Mouse (Mus musculus) stomach, embryonic 14.5 days (tissue): ENCODE data around the gene Xkr8. TPM values are rescaled to one million over a fixed set of nuclear protein-coding genes. Genes with fewer than 3 reads are reported as not detected.

Experiments used
- ATAC-seq: fragments of 200-750 bp; cut with Nextera tagmentation; 2 replicates; pipeline ENCODE4 v1.8.0; 2017; ENCODE audit warnings: low read depth, moderate TSS enrichment; ENCODE audit not compliant: insufficient number of reproducible peaks, insufficient read depth, low FRiP score
- H3K27ac ChIP-seq: fragments of 300-500 bp; sonication (generic); 2 replicates; pipeline ENCODE4 v1.5.1; 2014; ENCODE audit warnings: mild to moderate bottlenecking, low read length, moderate library complexity, mixed read lengths
- H3K27me3 ChIP-seq: fragments of 300-500 bp; sonication (generic); 2 replicates; pipeline ENCODE4 v1.6.1; 2014; ENCODE audit warnings: low read length, control low read depth, mixed read lengths; ENCODE audit not compliant: control insufficient read depth, insufficient read depth
- H3K36me3 ChIP-seq: fragments of 300-500 bp; sonication (generic); 2 replicates; pipeline ENCODE4 v1.6.1; 2014; ENCODE audit warnings: mild to moderate bottlenecking, control low read depth, low read length, moderate library complexity, mixed read lengths; ENCODE audit not compliant: control insufficient read depth, insufficient read depth
- H3K4me1 ChIP-seq: fragments of 300-500 bp; sonication (generic); 2 replicates; pipeline ENCODE4 v1.6.1; 2014; ENCODE audit warnings: low read length, control low read depth, mixed read lengths; ENCODE audit not compliant: control insufficient read depth, insufficient read depth
- H3K4me2 ChIP-seq: fragments of 300-500 bp; sonication (generic); replicated peaks from 2 replicates; pipeline ENCODE4 v1.6.1; 2014; ENCODE audit warnings: low read depth, low read length, control low read depth
- H3K4me3 ChIP-seq: fragments of 300-500 bp; sonication (generic); 2 replicates; pipeline ENCODE4 v1.5.1; 2014; ENCODE audit warnings: low read depth, low read length, control low read depth
- H3K9ac ChIP-seq: fragments of 300-500 bp; sonication (generic); replicated peaks from 2 replicates; pipeline ENCODE4 v1.6.1; 2014; ENCODE audit warnings: low read depth, mild to moderate bottlenecking, control low read depth, low read length, moderate library complexity, mixed read lengths
- H3K9me3 ChIP-seq: fragments of 300-500 bp; sonication (generic); 2 replicates; pipeline ENCODE4 v1.6.1; 2016; ENCODE audit warnings: low read depth, low read length, control low read depth; ENCODE audit not compliant: control insufficient read depth
- WGBS: fragments of 180-500 bp; shearing (Covaris S2); extraction: QIAGEN DNeasy Blood & Tissue Kit; methylation state at CpG from one replicate; pipeline ENCODE4 v1.1.7; 2014; 5-methylcytosine and 5-hydroxymethylcytosine counted together
- polyA plus RNA-seq: library from polyadenylated mRNA; unstranded; fragments of >200 nt; fragmentation: Nextera tagmentation; extraction: Ambion mirVana; gene quantifications from 2 replicates; pipeline ENCODE4 v1.2.1, GENCODE M21; 2014

Gene Xkr8
- polyA plus RNA-seq, 1 experiment from 2014 or later = 6.3 TPM

- no peaks in the 10 kb centered on the region for H3K36me3 ChIP-seq
- ATAC-seq = no peak
- no peaks in the 10 kb centered on the region for H3K27me3 ChIP-seq
- no peak overlapping the region for H3K4me2 ChIP-seq
- no peak overlapping the region for H3K9ac ChIP-seq
- H3K27ac ChIP-seq = no peak overlapping the region
- no peaks in the 10 kb centered on the region for H3K9me3 ChIP-seq
- WGBS = 66% methylated on average over 6 of the region's 6 CpGs
- H3K4me3 ChIP-seq = no peak overlapping the region
- H3K4me1 ChIP-seq = no peaks in the 10 kb centered on the region
These were observed 30.3 kb upstream of the Xkr8 start for GRCm38 (mm10) chr4:132762602-132763001.

GRCm38 (mm10) chr4:132760296-132760695, 27.9 kb upstream of the Xkr8 start:
- Histone ChIP-seq H3K9ac (no peak overlapping the region), H3K36me3 (no peaks in the 10 kb centered on the region), H3K9me3 (no peaks in the 10 kb centered on the region), H3K27ac (no peak overlapping the region), H3K4me1 (no peaks in the 10 kb centered on the region), H3K4me2 (no peak overlapping the region), H3K4me3 (no peak overlapping the region), H3K27me3 (no peaks in the 10 kb centered on the region)
- 57% methylated on average over 3 of the region's 3 CpGs for WGBS
- ATAC-seq = no peak

GRCm38 (mm10) chr4:132757633-132758351, 25.4 kb upstream of the Xkr8 start:
- 79% methylated on average over 7 of the region's 7 CpGs for WGBS
- Histone ChIP-seq H3K27ac (no peak overlapping the region), H3K4me2 (no peak overlapping the region; the same call in 1 of the 2 replicates), H3K4me1 (no peaks in the 10 kb centered on the region), H3K4me3 (no peak overlapping the region), H3K9ac (no peak overlapping the region), H3K36me3 (no peaks in the 10 kb centered on the region), H3K27me3 (no peaks in the 10 kb centered on the region), H3K9me3 (no peaks in the 10 kb centered on the region)
- no peak for ATAC-seq

GRCm38 (mm10) chr4:132756974-132757373, 24.6 kb upstream of the Xkr8 start, which contains the start of gene Smpdl3b:
Gene Smpdl3b, minus strand, starts transcription at chr4:132757252.
- no peak within 1 kb of the TSS; the same call in 1 of the 2 replicates for H3K9ac ChIP-seq
- no peaks in the 10 kb centered on the region for H3K4me1 ChIP-seq
- no peaks in the 10 kb centered on the region for H3K27me3 ChIP-seq
- peak within 1 kb of the TSS; percentile 35 for H3K4me3 ChIP-seq
- no peak within 1 kb of the TSS for H3K27ac ChIP-seq
- peak within 1 kb of the TSS; percentile 73 for H3K4me2 ChIP-seq
- no peaks in the 10 kb centered on the region for H3K9me3 ChIP-seq
- 2% methylated on average over 22 of the region's 22 CpGs for WGBS
- ATAC-seq = peak; percentile 84
- H3K36me3 ChIP-seq = no peaks in the 10 kb centered on the region

GRCm38 (mm10) chr4:132752992-132753391, 20.6 kb upstream of the Xkr8 start:
- Histone ChIP-seq H3K4me2 (no peak overlapping the region), H3K9me3 (no peaks in the 10 kb centered on the region), H3K27me3 (no peaks in the 10 kb centered on the region), H3K27ac (no peak overlapping the region), H3K4me3 (no peak overlapping the region), H3K36me3 (no peaks in the 10 kb centered on the region), H3K4me1 (no peaks in the 10 kb centered on the region), H3K9ac (no peak overlapping the region)
- 73% methylated on average over 6 of the region's 6 CpGs for WGBS
- no peak for ATAC-seq

- WGBS = 86% methylated on average over 6 of the region's 6 CpGs
- no peak for ATAC-seq
These were observed 17.1 kb upstream of the Xkr8 start for GRCm38 (mm10) chr4:132749258-132749982.

GRCm38 (mm10) chr4:132748778-132749177, 16.4 kb upstream of the Xkr8 start:
- no peaks in the 10 kb centered on the region for H3K9me3 ChIP-seq
- H3K27me3 ChIP-seq = no peaks in the 10 kb centered on the region
- no peak overlapping the region for H3K9ac ChIP-seq
- H3K36me3 ChIP-seq = no peaks in the 10 kb centered on the region
- 91% methylated on average over 4 of the region's 4 CpGs for WGBS
- H3K4me3 ChIP-seq = no peak overlapping the region
- H3K4me1 ChIP-seq = no peaks in the 10 kb centered on the region
- H3K4me2 ChIP-seq = no peak overlapping the region
- ATAC-seq = no peak
- H3K27ac ChIP-seq = no peak overlapping the region

More at GRCm38 (mm10) chr4:132749258-132749982, 17.1 kb upstream of the Xkr8 start:
- Histone ChIP-seq H3K9ac (no peak overlapping the region), H3K4me2 (no peak overlapping the region), H3K36me3 (no peaks in the 10 kb centered on the region), H3K27ac (no peak overlapping the region), H3K4me3 (no peak overlapping the region), H3K9me3 (no peaks in the 10 kb centered on the region), H3K4me1 (no peaks in the 10 kb centered on the region), H3K27me3 (no peaks in the 10 kb centered on the region)

GRCm38 (mm10) chr4:132747664-132748259, 15.4 kb upstream of the Xkr8 start:
- Histone ChIP-seq H3K4me1 (no peaks in the 10 kb centered on the region), H3K4me3 (no peak overlapping the region), H3K27me3 (no peaks in the 10 kb centered on the region), H3K9ac (no peak overlapping the region), H3K27ac (no peak overlapping the region; the same call in 1 of the 2 replicates), H3K36me3 (no peaks in the 10 kb centered on the region), H3K4me2 (no peak overlapping the region), H3K9me3 (no peaks in the 10 kb centered on the region)
- WGBS = 46% methylated on average over 9 of the region's 9 CpGs
- no peak for ATAC-seq
